ENCODE assay signal across 9 mouse cellular contexts in the genomic region with DNA sequence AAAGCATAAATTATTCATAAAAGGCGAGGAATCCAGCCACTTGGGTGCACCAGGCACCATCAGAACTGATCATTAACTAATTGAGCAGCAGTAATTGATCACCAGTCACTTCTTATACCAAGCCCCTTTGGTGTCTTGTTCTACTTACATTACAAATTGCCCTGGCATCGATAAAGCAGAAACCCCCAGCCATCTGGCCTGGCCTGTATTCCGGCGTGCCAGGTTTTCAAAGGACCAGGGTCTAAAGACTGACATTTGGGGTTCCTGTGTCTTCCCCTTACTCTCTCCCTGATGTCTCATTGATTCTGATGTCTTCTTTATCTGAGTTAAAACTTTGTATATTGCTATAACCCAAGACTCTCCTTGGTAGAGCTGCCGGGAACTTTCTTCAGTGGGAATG.
"Had no signal": no experiment of that assay in that cellular context is flagged by ENCODE, and none has a peak within 500 bp of the region (broad histone marks: within the 10 kb centered on the region; RNA-seq: fewer than 3 reads in every experiment).

No protein-coding gene starts in this region.

- H3K27ac ChIP-seq: liver, embryonic 14.5 days; midbrain, embryonic 13.5 days had no signal

- H3K4me2 ChIP-seq: midbrain, embryonic 13.5 days had no signal

- H3K9ac ChIP-seq: liver, embryonic 14.5 days; midbrain, embryonic 13.5 days had no signal

- H3K9me3 ChIP-seq: midbrain, embryonic 13.5 days had no signal

- H3K4me3 ChIP-seq: midbrain, embryonic 13.5 days had no signal

- DNase-seq: kidney, adult 8-10 months; kidney, postnatal 25 days; lung, adult 18-20 months; lung, postnatal 36 days; right cerebral cortex, adult 18-20 months; right cerebral cortex, postnatal 25 days; thymus, postnatal 36 days had no signal

- H3K27me3 ChIP-seq: midbrain, embryonic 13.5 days had no signal
